Mouse (Mus musculus): ENCODE measurements at regions not wholly inside any gene's neighbourhood (a gene's known extent, or its start where the extent isn't known, plus 50 kb on each side); places are given as distances from the start of the nearest gene placed in this dataset.

- H3K79me2 ChIP-seq (ENCODE audit: control insufficient read depth, insufficient read depth, low read length), result no peaks in the 10 kb centered on the region
- no peak for DNase-seq (ENCODE audit: extremely low read depth, low read depth, low spot score)
- H3K9ac ChIP-seq (ENCODE audit: low read depth, low read length), result no peak overlapping the region
- no peaks in the 10 kb centered on the region for H3K27me3 ChIP-seq (ENCODE audit: control insufficient read depth, insufficient read depth, low read length)
- 71% methylated on average over 12 of the region's 12 CpGs for WGBS
- H3K36me3 ChIP-seq (ENCODE audit: control insufficient read depth, insufficient read depth, low read length), result no peaks in the 10 kb centered on the region
- peaks cover 10% of the 10 kb centered on the region for H3K4me1 ChIP-seq (ENCODE audit: control insufficient read depth, insufficient read depth, low read length)
- H3K4me3 ChIP-seq (ENCODE audit: insufficient read depth, low read depth, low read length), result no peak overlapping the region
- TF ChIP-seq POLR2A (IDR thresholded peaks at IDR 0.05; ENCODE audit: extremely low read depth, insufficient read depth, low read length) (no peak), CTCF (IDR thresholded peaks at IDR 0.05; ENCODE audit: low read depth, low read length) (no peak)
- no peak overlapping the region for H3K27ac ChIP-seq (replicated peaks; ENCODE audit: insufficient read depth, low read depth, low read length)
Observed at GRCm38 (mm10) chr8:103405787-103406186, 620.3 kb upstream of the Cdh11 start.

GRCm38 (mm10) chr8:103406921-103407320 lies 621.5 kb upstream of the Cdh11 start:
- 93% methylated on average over 2 of the region's 2 CpGs for WGBS
- Histone ChIP-seq H3K36me3 (ENCODE audit: control insufficient read depth, insufficient read depth, low read length) (no peaks in the 10 kb centered on the region), H3K4me3 (ENCODE audit: insufficient read depth, low read depth, low read length) (no peak overlapping the region), H3K79me2 (ENCODE audit: control insufficient read depth, insufficient read depth, low read length) (no peaks in the 10 kb centered on the region), H3K27me3 (ENCODE audit: control insufficient read depth, insufficient read depth, low read length) (no peaks in the 10 kb centered on the region), H3K27ac (replicated peaks; ENCODE audit: insufficient read depth, low read depth, low read length) (no peak overlapping the region), H3K4me1 (ENCODE audit: control insufficient read depth, insufficient read depth, low read length) (peaks cover 10% of the 10 kb centered on the region), H3K9ac (ENCODE audit: low read depth, low read length) (no peak overlapping the region)
- DNase-seq (ENCODE audit: extremely low read depth, low read depth, low spot score), result no peak
- TF ChIP-seq POLR2A (IDR thresholded peaks at IDR 0.05; ENCODE audit: extremely low read depth, insufficient read depth, low read length) (no peak), CTCF (IDR thresholded peaks at IDR 0.05; ENCODE audit: low read depth, low read length) (no peak)

- no peaks in the 10 kb centered on the region for H3K27me3 ChIP-seq (ENCODE audit: control insufficient read depth, insufficient read depth, low read length)
- WGBS, result 89% methylated on average over 5 of the region's 5 CpGs
- H3K4me1 ChIP-seq (ENCODE audit: control insufficient read depth, insufficient read depth, low read length), result peaks cover 6% of the 10 kb centered on the region
- no peak overlapping the region for H3K4me3 ChIP-seq (ENCODE audit: insufficient read depth, low read depth, low read length)
- TF ChIP-seq POLR2A (IDR thresholded peaks at IDR 0.05; ENCODE audit: extremely low read depth, insufficient read depth, low read length) (no peak), CTCF (IDR thresholded peaks at IDR 0.05; ENCODE audit: low read depth, low read length) (no peak)
- DNase-seq (ENCODE audit: extremely low read depth, low read depth, low spot score), result no peak
- no peak overlapping the region for H3K27ac ChIP-seq (replicated peaks; ENCODE audit: insufficient read depth, low read depth, low read length)
- H3K79me2 ChIP-seq (ENCODE audit: control insufficient read depth, insufficient read depth, low read length), result no peaks in the 10 kb centered on the region
- no peaks in the 10 kb centered on the region for H3K36me3 ChIP-seq (ENCODE audit: control insufficient read depth, insufficient read depth, low read length)
- H3K9ac ChIP-seq (ENCODE audit: low read depth, low read length), result no peak overlapping the region
Observed at GRCm38 (mm10) chr8:103407631-103408030, 622.2 kb upstream of the Cdh11 start.

- H3K36me3 ChIP-seq (ENCODE audit: control insufficient read depth, insufficient read depth, low read length), result no peaks in the 10 kb centered on the region
- DNase-seq (ENCODE audit: extremely low read depth, low read depth, low spot score), result no peak
- no peak overlapping the region for H3K4me3 ChIP-seq (ENCODE audit: insufficient read depth, low read depth, low read length)
- no peak overlapping the region for H3K9ac ChIP-seq (ENCODE audit: low read depth, low read length)
- H3K79me2 ChIP-seq (ENCODE audit: control insufficient read depth, insufficient read depth, low read length), result no peaks in the 10 kb centered on the region
- no peak overlapping the region for H3K27ac ChIP-seq (replicated peaks; ENCODE audit: insufficient read depth, low read depth, low read length)
- 87% methylated on average over 3 of the region's 3 CpGs for WGBS
- no peaks in the 10 kb centered on the region for H3K27me3 ChIP-seq (ENCODE audit: control insufficient read depth, insufficient read depth, low read length)
- H3K4me1 ChIP-seq (ENCODE audit: control insufficient read depth, insufficient read depth, low read length), result peaks cover 2% of the 10 kb centered on the region; the same call in 1 of the 2 replicates
- TF ChIP-seq CTCF (IDR thresholded peaks at IDR 0.05; ENCODE audit: low read depth, low read length), result no peak
- no peak for TF ChIP-seq POLR2A (IDR thresholded peaks at IDR 0.05; ENCODE audit: extremely low read depth, insufficient read depth, low read length)
Observed at GRCm38 (mm10) chr8:103408411-103408810, 623.0 kb upstream of the Cdh11 start.

GRCm38 (mm10) chr8:103409121-103409551 lies 623.7 kb upstream of the Cdh11 start:
- Histone ChIP-seq H3K79me2 (ENCODE audit: control insufficient read depth, insufficient read depth, low read length) (no peaks in the 10 kb centered on the region), H3K27ac (replicated peaks; ENCODE audit: insufficient read depth, low read depth, low read length) (no peak overlapping the region), H3K27me3 (ENCODE audit: control insufficient read depth, insufficient read depth, low read length) (no peaks in the 10 kb centered on the region), H3K36me3 (ENCODE audit: control insufficient read depth, insufficient read depth, low read length) (no peaks in the 10 kb centered on the region), H3K4me3 (ENCODE audit: insufficient read depth, low read depth, low read length) (no peak overlapping the region), H3K9ac (ENCODE audit: low read depth, low read length) (no peak overlapping the region), H3K4me1 (ENCODE audit: control insufficient read depth, insufficient read depth, low read length) (peaks cover 4% of the 10 kb centered on the region; the same call in 1 of the 2 replicates)
- WGBS, result 27% methylated on average over 2 of the region's 2 CpGs
- no peak for TF ChIP-seq CTCF (IDR thresholded peaks at IDR 0.05; ENCODE audit: low read depth, low read length)
- TF ChIP-seq POLR2A (IDR thresholded peaks at IDR 0.05; ENCODE audit: extremely low read depth, insufficient read depth, low read length), result no peak
- DNase-seq (ENCODE audit: extremely low read depth, low read depth, low spot score), result no peak

- Histone ChIP-seq H3K4me3 (ENCODE audit: insufficient read depth, low read depth, low read length) (no peak overlapping the region), H3K27ac (replicated peaks; ENCODE audit: insufficient read depth, low read depth, low read length) (no peak overlapping the region), H3K79me2 (ENCODE audit: control insufficient read depth, insufficient read depth, low read length) (no peaks in the 10 kb centered on the region), H3K9ac (ENCODE audit: low read depth, low read length) (no peak overlapping the region), H3K36me3 (ENCODE audit: control insufficient read depth, insufficient read depth, low read length) (no peaks in the 10 kb centered on the region), H3K4me1 (ENCODE audit: control insufficient read depth, insufficient read depth, low read length) (peaks cover 10% of the 10 kb centered on the region), H3K27me3 (ENCODE audit: control insufficient read depth, insufficient read depth, low read length) (no peaks in the 10 kb centered on the region)
- TF ChIP-seq CTCF (IDR thresholded peaks at IDR 0.05; ENCODE audit: low read depth, low read length), result no peak
- no peak for TF ChIP-seq POLR2A (IDR thresholded peaks at IDR 0.05; ENCODE audit: extremely low read depth, insufficient read depth, low read length)
- 85% methylated on average over 7 of the region's 7 CpGs for WGBS
- DNase-seq (ENCODE audit: extremely low read depth, low read depth, low spot score), result no peak
Observed at GRCm38 (mm10) chr8:103412731-103413130, 627.3 kb upstream of the Cdh11 start.
